Mouse (Mus musculus) right cerebral cortex, postnatal 10 days (tissue): ENCODE measurements around the gene Slc4a10.

Source experiments
- DNase-seq, 2 experiments: peaks; one replicate each; pipeline ENCODE4 v3.0.0; 2021; ENCODE audit warnings: low spot score in 2 of 2

Slc4a10 gene

GRCm38 (mm10) chr2:62278779-62279178, 232.5 kb downstream of the Slc4a10 start:
- DNase-seq, result no peak

GRCm38 (mm10) chr2:62279777-62280176, 233.5 kb downstream of the Slc4a10 start:
- DNase-seq, result no peak

GRCm38 (mm10) chr2:62285026-62285425, 238.8 kb downstream of the Slc4a10 start:
- DNase-seq, result no peak

- DNase-seq, result no peak
Measured at GRCm38 (mm10) chr2:62285847-62286246, 239.6 kb downstream of the Slc4a10 start.

GRCm38 (mm10) chr2:62287532-62287931, 241.3 kb downstream of the Slc4a10 start:
- no peak for DNase-seq

GRCm38 (mm10) chr2:62293846-62294245, 247.6 kb downstream of the Slc4a10 start:
- DNase-seq, result no peak

- no peak for DNase-seq
Measured at GRCm38 (mm10) chr2:62301716-62302115, 255.5 kb downstream of the Slc4a10 start.

GRCm38 (mm10) chr2:62306978-62307377, 260.7 kb downstream of the Slc4a10 start:
- DNase-seq, result no peak

GRCm38 (mm10) chr2:62307477-62307876, 261.2 kb downstream of the Slc4a10 start:
- DNase-seq, result no peak

GRCm38 (mm10) chr2:62316930-62317329, 270.7 kb downstream of the Slc4a10 start:
- no peak for DNase-seq

- DNase-seq, result no peak
Measured at GRCm38 (mm10) chr2:62319489-62319888, 273.2 kb downstream of the Slc4a10 start.

GRCm38 (mm10) chr2:62323078-62323637, 276.9 kb downstream of the Slc4a10 start:
- DNase-seq, result peak in 1 of 2 experiments; percentile 40

GRCm38 (mm10) chr2:62325388-62325787, 279.1 kb downstream of the Slc4a10 start:
- DNase-seq, result no peak

GRCm38 (mm10) chr2:62331913-62332312, 285.7 kb downstream of the Slc4a10 start:
- DNase-seq, result peak in 1 of 2 experiments; percentile 47

- no peak for DNase-seq
Measured at GRCm38 (mm10) chr2:62332465-62332864, 286.2 kb downstream of the Slc4a10 start.

GRCm38 (mm10) chr2:62334397-62335243, 288.4 kb downstream of the Slc4a10 start:
- DNase-seq, result no peak

GRCm38 (mm10) chr2:62337086-62337485, 290.8 kb downstream of the Slc4a10 start:
- no peak for DNase-seq

GRCm38 (mm10) chr2:62339222-62339944, 293.1 kb downstream of the Slc4a10 start:
- DNase-seq, result no peak

- DNase-seq, result no peak
Measured at GRCm38 (mm10) chr2:62341061-62341733, 294.9 kb downstream of the Slc4a10 start.

GRCm38 (mm10) chr2:62341734-62342128, 295.5 kb downstream of the Slc4a10 start:
- DNase-seq, result peak; percentile 64 to 65

GRCm38 (mm10) chr2:62344367-62344766, 298.1 kb downstream of the Slc4a10 start:
- no peak for DNase-seq

- DNase-seq, result no peak
Measured at GRCm38 (mm10) chr2:62346771-62347170, 300.5 kb downstream of the Slc4a10 start.
